Mouse (Mus musculus) erythroblast, embryonic 14.5 days (primary cell): ENCODE results near the gene Il4. TPM values are rescaled to one million over a fixed set of nuclear protein-coding genes. Genes with fewer than 3 reads are reported as not detected.

Experiments
- H3K27me3 ChIP-seq: 2 replicates; pipeline ENCODE4 v1.6.1; 2012; ENCODE audit warnings: inconsistent platforms; ENCODE audit not compliant: control insufficient read depth
- H3K36me3 ChIP-seq: 2 replicates; pipeline ENCODE4 v1.6.1; 2012; ENCODE audit warnings: mild to moderate bottlenecking, inconsistent platforms; ENCODE audit not compliant: control insufficient read depth
- H3K4me1 ChIP-seq: 2 replicates; pipeline ENCODE4 v1.6.1; 2012; ENCODE audit warnings: inconsistent platforms; ENCODE audit not compliant: control insufficient read depth
- H3K4me3 ChIP-seq: replicated peaks from 2 replicates; pipeline ENCODE3; 2012; ENCODE audit warnings: moderate library complexity, mild to moderate bottlenecking, inconsistent platforms
- H3K9me3 ChIP-seq: 2 replicates; pipeline ENCODE4 v1.6.1; 2012; ENCODE audit warnings: low read length, inconsistent platforms, mixed read lengths; ENCODE audit not compliant: control insufficient read depth
- GATA1 ChIP-seq: IDR thresholded peaks from 2 replicates; pipeline ENCODE4 v1.6.1; 2012; ENCODE audit warnings: low read length, inconsistent platforms, mixed read lengths
- TAL1 ChIP-seq: IDR thresholded peaks from 3 replicates; pipeline ENCODE4 v1.6.1; 2012; ENCODE audit warnings: low read length, inconsistent platforms, mixed read lengths
- polyA plus RNA-seq: library from polyadenylated mRNA; stranded (reverse); fragments of >175 nt; gene quantifications from 2 replicates; pipeline ENCODE4 v1.2.3, GENCODE M21; 2012

Gene Il4
- polyA plus RNA-seq, 1 experiment = not detected

DNA sequence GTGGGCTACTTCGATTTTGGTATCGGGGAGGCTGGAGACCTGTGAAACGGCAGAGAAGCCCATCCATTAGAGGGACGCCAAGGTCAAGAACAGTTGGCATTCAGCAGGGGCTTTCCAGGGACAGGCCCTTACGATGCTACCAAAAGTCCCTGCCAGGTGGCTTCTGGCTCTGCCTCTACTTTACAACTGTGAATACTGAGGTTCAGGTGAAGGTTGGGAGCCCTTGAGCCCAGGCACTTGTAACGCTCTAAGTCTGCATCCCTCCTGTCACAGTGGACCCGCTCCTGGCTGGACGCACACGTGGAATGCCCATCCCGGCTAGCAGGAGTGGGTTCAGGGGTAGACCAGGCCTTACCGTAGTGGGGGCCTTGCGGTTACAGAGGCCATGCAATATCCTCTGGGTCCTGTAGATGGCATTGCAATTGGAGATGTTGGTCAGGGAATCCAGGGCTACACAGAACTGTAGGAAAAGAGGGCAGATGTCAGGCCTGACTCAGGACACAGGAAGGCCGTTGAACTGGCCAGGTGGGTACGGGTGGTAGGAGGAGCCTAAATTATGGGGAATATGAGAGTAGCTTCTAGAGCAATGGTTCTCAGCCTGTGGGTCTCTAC lies 13.8 kb upstream of the Il4 start:
- H3K4me3 ChIP-seq = no peak overlapping the region
- peaks cover 14% of the 10 kb centered on the region for H3K27me3 ChIP-seq
- no peaks in the 10 kb centered on the region for H3K36me3 ChIP-seq
- peaks cover 26% of the 10 kb centered on the region for H3K4me1 ChIP-seq
- no peaks in the 10 kb centered on the region for H3K9me3 ChIP-seq
- TF ChIP-seq TAL1 (no peak), GATA1 (no peak)

DNA sequence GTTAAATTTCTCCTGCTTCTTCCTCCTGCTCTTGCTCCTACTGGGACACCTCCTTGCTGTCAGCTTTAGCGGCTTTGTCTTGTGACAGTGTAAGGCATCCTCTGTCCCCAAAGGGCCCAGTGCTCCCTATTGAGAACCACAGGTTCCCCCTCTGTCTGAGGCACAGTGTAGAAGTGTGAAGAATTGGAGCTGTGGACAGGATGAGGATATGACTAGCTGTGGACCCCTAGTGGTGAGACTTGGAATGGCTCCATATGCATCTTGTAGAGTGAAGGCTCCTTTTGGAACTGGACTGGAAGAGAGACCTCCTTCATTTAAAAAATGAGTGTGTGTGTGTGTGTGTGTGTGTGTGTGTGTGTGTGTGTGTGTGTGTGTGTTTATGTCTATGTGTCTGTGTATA lies 9.4 kb upstream of the Il4 start:
- Histone ChIP-seq H3K4me1 (peaks cover 36% of the 10 kb centered on the region), H3K4me3 (no peak overlapping the region), H3K36me3 (no peaks in the 10 kb centered on the region; the same call in 1 of the 2 replicates), H3K9me3 (peaks cover 7% of the 10 kb centered on the region), H3K27me3 (no peaks in the 10 kb centered on the region)
- no peak for TF ChIP-seq GATA1
- TF ChIP-seq TAL1 = no peak

DNA sequence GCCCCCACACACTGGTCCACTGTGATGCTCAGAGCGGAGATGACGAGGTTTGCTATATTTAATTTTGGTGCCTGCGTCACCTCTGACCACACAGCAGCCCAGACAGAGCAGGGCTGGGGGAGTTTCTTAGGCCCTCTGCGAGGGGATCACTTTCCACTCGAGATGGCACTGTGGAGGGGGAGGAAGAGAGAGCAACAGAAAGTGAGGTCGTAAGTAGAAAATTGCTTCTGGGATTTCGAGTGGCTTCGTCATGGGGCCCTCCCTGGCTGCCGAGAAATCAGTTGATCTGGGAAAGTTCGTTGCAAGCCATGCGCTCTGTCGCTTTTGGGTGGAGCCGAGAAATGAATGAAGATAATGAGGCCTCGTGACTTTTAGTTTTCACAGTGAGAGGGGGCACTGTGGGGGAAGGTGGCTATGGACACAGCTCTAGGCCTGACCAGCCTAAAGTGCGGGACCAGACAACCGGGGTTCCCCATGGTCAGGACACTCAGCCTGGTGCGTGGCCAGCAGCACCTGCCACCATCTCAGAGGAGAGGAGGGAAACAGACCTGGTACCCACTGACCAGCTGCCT lies 8.4 kb upstream of the Il4 start:
- Histone ChIP-seq H3K4me3 (no peak overlapping the region), H3K27me3 (no peaks in the 10 kb centered on the region), H3K9me3 (peaks cover 7% of the 10 kb centered on the region), H3K36me3 (no peaks in the 10 kb centered on the region; the same call in 1 of the 2 replicates), H3K4me1 (peaks cover 43% of the 10 kb centered on the region)
- no peak for TF ChIP-seq TAL1
- no peak for TF ChIP-seq GATA1

- no peaks in the 10 kb centered on the region; the same call in 1 of the 2 replicates for H3K36me3 ChIP-seq
- H3K4me1 ChIP-seq = peaks cover 65% of the 10 kb centered on the region
- peaks cover 7% of the 10 kb centered on the region for H3K9me3 ChIP-seq
- H3K27me3 ChIP-seq = no peaks in the 10 kb centered on the region
- TF ChIP-seq TAL1 (no peak), GATA1 (no peak)
- H3K4me3 ChIP-seq = no peak overlapping the region
Observed at GRCm38 (mm10) chr11:53624124-53624523, 5.7 kb upstream of the Il4 start.

DNA sequence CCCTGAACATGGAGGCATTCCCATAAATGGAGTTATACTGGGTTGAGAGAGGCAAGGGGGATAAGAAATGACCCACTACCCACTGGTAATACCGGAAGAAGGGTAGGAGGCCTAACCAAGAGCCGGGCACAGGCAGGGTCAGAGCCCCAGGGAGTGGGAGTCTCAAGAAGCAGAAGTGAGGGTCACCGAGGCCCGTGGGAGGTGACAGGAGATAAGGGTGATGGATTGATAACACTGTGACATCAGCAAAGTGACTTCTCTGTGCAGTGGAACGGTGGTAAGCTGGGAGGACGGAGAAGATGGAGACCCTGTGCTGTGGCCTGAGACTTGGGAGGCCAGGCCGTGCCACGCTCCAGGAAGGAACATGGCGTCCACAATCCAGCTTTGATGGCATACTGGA lies 5.1 kb upstream of the Il4 start:
- no peak overlapping the region for H3K4me3 ChIP-seq
- H3K36me3 ChIP-seq = no peaks in the 10 kb centered on the region; the same call in 1 of the 2 replicates
- H3K27me3 ChIP-seq = no peaks in the 10 kb centered on the region
- H3K4me1 ChIP-seq = peaks cover 69% of the 10 kb centered on the region
- H3K9me3 ChIP-seq = peaks cover 7% of the 10 kb centered on the region
- no peak for TF ChIP-seq GATA1

GRCm38 (mm10) chr11:53622440-53622806 lies 4.0 kb upstream of the Il4 start:
- H3K4me1 ChIP-seq = peaks cover 75% of the 10 kb centered on the region
- H3K27me3 ChIP-seq = no peaks in the 10 kb centered on the region
- no peak overlapping the region for H3K4me3 ChIP-seq
- H3K9me3 ChIP-seq = peaks cover 7% of the 10 kb centered on the region
- H3K36me3 ChIP-seq = no peaks in the 10 kb centered on the region; the same call in 1 of the 2 replicates
- no peak for TF ChIP-seq GATA1
- no peak for TF ChIP-seq TAL1

- no peak for TF ChIP-seq GATA1
- no peak for TF ChIP-seq TAL1
- Histone ChIP-seq H3K4me3 (no peak overlapping the region), H3K4me1 (peaks cover 75% of the 10 kb centered on the region), H3K27me3 (no peaks in the 10 kb centered on the region), H3K9me3 (peaks cover 7% of the 10 kb centered on the region), H3K36me3 (no peaks in the 10 kb centered on the region; the same call in 1 of the 2 replicates)
Observed at GRCm38 (mm10) chr11:53621582-53622439, 3.3 kb upstream of the Il4 start.

DNA sequence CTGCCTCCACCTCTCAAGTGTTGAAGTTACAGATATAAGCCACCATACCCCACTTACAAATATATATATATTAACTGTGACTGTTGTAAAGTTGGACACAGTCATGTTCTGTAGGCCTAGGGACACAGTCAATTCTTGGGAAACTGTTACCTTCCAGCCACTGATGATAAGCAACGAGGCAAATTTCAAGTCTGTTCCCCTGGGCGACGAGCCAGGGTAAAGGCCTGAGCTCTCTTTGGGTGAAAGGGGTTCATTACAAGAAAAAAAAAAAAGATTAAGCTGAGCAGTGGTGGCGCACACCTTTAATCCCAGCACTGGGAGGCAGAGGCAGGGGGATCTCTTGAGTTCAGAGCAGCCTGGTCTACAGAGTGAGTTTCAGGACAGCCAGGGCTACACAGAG lies 1.6 kb upstream of the Il4 start:
- no peaks in the 10 kb centered on the region for H3K27me3 ChIP-seq
- H3K36me3 ChIP-seq = no peaks in the 10 kb centered on the region; the same call in 1 of the 2 replicates
- H3K9me3 ChIP-seq = peaks cover 7% of the 10 kb centered on the region
- H3K4me3 ChIP-seq = no peak overlapping the region
- TF ChIP-seq GATA1 (no peak), TAL1 (no peak)
- H3K4me1 ChIP-seq = peaks cover 77% of the 10 kb centered on the region

DNA sequence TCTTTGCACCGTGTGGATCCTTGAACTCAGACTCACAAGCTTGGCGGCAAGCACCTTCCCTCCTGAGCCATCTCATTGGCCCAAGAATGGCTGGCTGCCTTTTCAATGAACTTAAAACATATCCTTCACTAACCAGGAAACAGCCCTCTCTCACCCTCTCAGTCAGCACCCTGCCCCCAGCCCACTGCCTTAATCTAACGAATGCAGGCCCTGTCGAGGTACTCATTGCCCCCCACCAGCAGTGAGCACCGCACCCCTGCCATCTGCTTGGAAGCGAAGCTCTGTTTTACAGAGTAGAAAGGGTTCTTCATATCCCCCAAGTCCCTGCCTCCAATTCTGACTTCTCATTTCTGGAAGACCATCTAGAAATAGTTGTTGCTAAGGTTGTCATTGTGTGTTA lies 959 bp upstream of the Il4 start:
- Histone ChIP-seq H3K36me3 (no peaks in the 10 kb centered on the region; the same call in 1 of the 2 replicates), H3K27me3 (no peaks in the 10 kb centered on the region), H3K9me3 (peaks cover 7% of the 10 kb centered on the region), H3K4me1 (peaks cover 78% of the 10 kb centered on the region), H3K4me3 (no peak overlapping the region)
- no peak for TF ChIP-seq TAL1
